Mouse (Mus musculus): ENCODE results near the gene Tapbpl.

The Tapbpl gene

GRCm38 (mm10) chr6:125195541-125196075 is 36.1 kb downstream of the Tapbpl start:
- no peak for DNase-seq

GRCm38 (mm10) chr6:125193390-125193789 is 38.3 kb downstream of the Tapbpl start:
- no peak for DNase-seq

GRCm38 (mm10) chr6:125192841-125193240 is 38.8 kb downstream of the Tapbpl start:
- DNase-seq, result no peak

- DNase-seq, result peak; percentile 95
These were observed 39.5 kb downstream of the Tapbpl start for GRCm38 (mm10) chr6:125192016-125192714.

GRCm38 (mm10) chr6:125191332-125192015 is 40.2 kb downstream of the Tapbpl start, which contains the start of the genes Ncapd2 and Mrpl51:
Gene Ncapd2 (minus strand): TSS chr6:125191701.
Gene Mrpl51 (plus strand): TSS chr6:125191801.
- peak; percentile 98 for DNase-seq

- no peak for DNase-seq
These were observed 40.8 kb downstream of the Tapbpl start for GRCm38 (mm10) chr6:125190816-125191215.

- DNase-seq, result no peak
These were observed 45.5 kb downstream of the Tapbpl start for GRCm38 (mm10) chr6:125186203-125186602.

GRCm38 (mm10) chr6:125182133-125182532 is 49.5 kb downstream of the Tapbpl start:
- no peak for DNase-seq

GRCm38 (mm10) chr6:125179601-125180000 is 52.1 kb downstream of the Tapbpl start:
- no peak for DNase-seq

- no peak for DNase-seq
These were observed 56.2 kb downstream of the Tapbpl start for GRCm38 (mm10) chr6:125175469-125175868.
